Mouse (Mus musculus) cortical plate, adult 2 months (tissue): ENCODE results near the gene Nudt17.
"Not testable (repeated sequence)": the region's sequence is repeated elsewhere in the genome, so short reads cannot be mapped to it uniquely, and the experiment has no call there.

Experiments
- CTCF ChIP-seq: fragments of 200-500 bp; IDR thresholded peaks from 2 replicates; pipeline ENCODE4 v1.5.1; 2011; ENCODE audit warnings: mild to moderate bottlenecking, control low read depth, low read length; ENCODE audit not compliant: insufficient read depth; ENCODE audit errors: extremely low read depth
- POLR2A ChIP-seq: fragments of 200-500 bp; IDR thresholded peaks from 2 replicates; pipeline ENCODE4 v1.6.1; 2011; ENCODE audit warnings: mild to moderate bottlenecking, low read length, control low read depth; ENCODE audit not compliant: insufficient read depth; ENCODE audit errors: extremely low read depth

- TF ChIP-seq POLR2A, CTCF: not testable (repeated sequence)
These were observed 22.3 kb downstream of the Nudt17 start for GRCm38 (mm10) chr3:96686057-96686456.
